Mouse (Mus musculus) forebrain, postnatal 0 days (tissue): ENCODE measurements around the gene Fam181b. TPM values are rescaled to one million over a fixed set of nuclear protein-coding genes. Genes with fewer than 3 reads are reported as not detected.
A peak's percentile ranks its signal among the peaks of the same experiment; 100 is the strongest.

ENCODE experiments used
- ATAC-seq: fragments of 200-750 bp; cut with Nextera tagmentation; 2 replicates; pipeline ENCODE4 v1.8.0; 2017; ENCODE audit warnings: mild to moderate bottlenecking, moderate library complexity
- DNase-seq: peaks from one replicate; pipeline ENCODE4 v3.0.0-alpha.2; 2015
- H3K27ac ChIP-seq: fragments of 300-500 bp; sonication (generic); 2 replicates; pipeline ENCODE4 v1.5.1; 2014; ENCODE audit warnings: low read depth, mild to moderate bottlenecking, antibody characterized with exemption, low read length, moderate library complexity, mixed read lengths
- H3K27me3 ChIP-seq: fragments of 300-500 bp; sonication (generic); 2 replicates; pipeline ENCODE4 v1.6.1; 2014; ENCODE audit warnings: mild to moderate bottlenecking, low read length, mixed read lengths; ENCODE audit not compliant: insufficient read depth
- H3K36me3 ChIP-seq: fragments of 300-500 bp; sonication (generic); 2 replicates; pipeline ENCODE4 v1.6.1; 2014; ENCODE audit warnings: mild to moderate bottlenecking, moderate library complexity; ENCODE audit not compliant: insufficient read depth
- H3K4me1 ChIP-seq: fragments of 300-500 bp; sonication (generic); 2 replicates; pipeline ENCODE4 v1.6.1; 2014; ENCODE audit warnings: antibody characterized with exemption; ENCODE audit not compliant: insufficient read depth
- H3K4me2 ChIP-seq: fragments of 300-500 bp; sonication (generic); 2 replicates; pipeline ENCODE4 v1.6.1; 2014; ENCODE audit warnings: low read depth, mild to moderate bottlenecking, moderate library complexity
- H3K4me3 ChIP-seq: fragments of 300-500 bp; sonication (generic); 2 replicates; pipeline ENCODE4 v1.5.1; 2014; ENCODE audit warnings: low read depth, low read length, mixed read lengths
- H3K9ac ChIP-seq: fragments of 300-500 bp; sonication (generic); 2 replicates; pipeline ENCODE4 v1.6.1; 2014; ENCODE audit warnings: mild to moderate bottlenecking
- H3K9me3 ChIP-seq: fragments of 300-500 bp; sonication (generic); 2 replicates; pipeline ENCODE4 v1.6.1; 2016; ENCODE audit warnings: low read length
- CTCF ChIP-seq: sonication (generic); IDR thresholded peaks from 2 replicates; pipeline ENCODE4 v1.5.1; 2016; ENCODE audit warnings: antibody characterized with exemption, control low read depth, low read depth
- WGBS: fragments of 180-500 bp; shearing (Covaris S2); extraction: QIAGEN DNeasy Blood & Tissue Kit; methylation state at CpG from one replicate; pipeline ENCODE4 v1.1.7; 2014; 5-methylcytosine and 5-hydroxymethylcytosine counted together
- polyA plus RNA-seq: library from polyadenylated mRNA; unstranded; fragments of >200 nt; fragmentation: Nextera tagmentation; extraction: Ambion mirVana; gene quantifications from 2 replicates; pipeline ENCODE4 v1.2.1, GENCODE M21; 2015
- total RNA-seq: library from RNA; depleted of rRNA; stranded (reverse); fragments of >200 nt; gene quantifications from 2 replicates; pipeline ENCODE4 v1.2.3, GENCODE M21; 2014; rRNA removed

Fam181b gene
- total and polyA plus RNA-seq, 2 experiments from 2014 or later = 37.2 to 40.0 TPM

DNA sequence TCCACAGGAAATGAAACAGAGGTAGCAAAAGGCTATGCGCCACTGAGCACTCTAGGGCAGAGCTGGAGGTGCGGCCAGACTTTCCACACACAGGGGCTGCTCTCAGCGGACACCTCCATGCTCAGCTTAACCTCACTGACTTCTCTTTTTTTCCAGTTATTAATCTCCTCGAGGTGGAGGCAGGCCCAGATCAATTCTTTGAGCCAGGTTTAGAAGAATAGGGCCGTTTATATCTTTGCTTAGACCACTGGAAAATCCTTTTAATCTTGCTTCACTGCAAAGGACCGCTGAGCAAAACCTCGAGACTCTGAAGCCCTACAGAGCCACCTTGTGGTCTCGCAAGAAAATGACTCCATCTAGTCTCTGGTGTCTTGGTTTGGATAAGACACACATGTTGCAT is 15.8 kb downstream of the Fam181b start:
- ATAC-seq (peak; percentile 79), DNase-seq (peak; percentile 85)
- H3K4me3 ChIP-seq = peak overlapping the region; percentile 20
- H3K27ac ChIP-seq = no peak overlapping the region
- H3K9ac ChIP-seq = no peak overlapping the region
- TF ChIP-seq CTCF = peak; percentile 81
- no peaks in the 10 kb centered on the region for H3K27me3 ChIP-seq
- H3K9me3 ChIP-seq = no peaks in the 10 kb centered on the region
- 4% methylated on average over 8 of the region's 8 CpGs for WGBS
- H3K4me1 ChIP-seq = peaks cover 13% of the 10 kb centered on the region
- no peaks in the 10 kb centered on the region for H3K36me3 ChIP-seq
- peak overlapping the region; percentile 38 for H3K4me2 ChIP-seq

DNA sequence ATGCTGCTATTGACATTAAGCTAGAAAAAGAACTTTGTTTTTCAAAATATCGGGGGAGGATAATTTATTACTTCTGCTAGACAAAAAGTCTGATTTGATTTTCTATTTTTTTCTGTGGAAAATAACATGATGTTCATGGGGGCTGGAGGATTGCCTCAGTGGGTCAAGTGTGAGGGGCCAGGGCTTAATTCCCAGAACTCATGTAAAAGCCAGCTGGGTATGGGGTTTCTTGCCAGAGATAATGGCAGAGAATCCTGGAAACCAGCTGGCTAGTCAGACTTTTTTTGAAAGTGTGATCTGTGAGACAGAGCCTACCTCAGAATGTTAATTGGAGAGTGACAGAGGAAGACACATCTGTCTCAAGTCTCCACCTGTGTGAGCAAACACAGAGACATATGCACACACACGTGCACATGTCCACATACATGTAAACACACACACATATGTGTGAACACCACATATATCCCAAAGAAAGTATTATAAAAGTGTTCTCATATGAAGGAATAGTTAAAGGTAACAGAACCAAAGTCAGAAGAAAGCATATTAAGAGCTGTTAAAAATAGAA is 25.2 kb downstream of the Fam181b start:
- ATAC-seq (no peak), DNase-seq (peak; percentile 14)
- WGBS = 68% methylated on average over 2 of the region's 2 CpGs

DNA sequence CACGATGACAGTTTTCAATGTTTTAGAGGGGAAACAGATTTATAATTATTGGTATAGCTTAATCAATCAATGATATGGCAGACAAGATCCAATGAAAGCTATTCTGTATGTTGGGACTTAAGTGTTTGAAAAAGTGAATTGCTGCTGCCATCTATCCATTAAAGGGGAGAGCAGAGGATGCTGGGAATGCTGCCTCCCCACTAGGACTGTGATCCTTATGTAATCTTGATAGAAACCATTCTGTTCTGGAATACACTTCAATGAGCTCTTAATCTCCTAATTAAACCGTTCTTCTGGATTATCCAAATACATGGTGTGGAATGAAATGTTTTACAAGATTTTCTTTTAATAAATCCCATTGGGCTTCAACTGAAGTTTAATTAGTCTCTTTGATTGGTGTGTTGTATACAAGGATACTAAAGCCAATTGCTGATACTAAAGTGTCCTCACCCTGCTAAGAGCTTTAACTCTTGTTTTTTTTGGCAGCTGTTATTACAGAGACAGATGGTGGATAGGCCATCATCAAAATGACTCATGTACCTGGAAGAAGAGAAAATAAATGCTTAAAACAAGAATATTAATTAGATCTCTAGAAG is 30.8 kb downstream of the Fam181b start:
- no peaks in the 10 kb centered on the region for H3K27me3 ChIP-seq
- H3K27ac ChIP-seq = no peak overlapping the region
- H3K9ac ChIP-seq = no peak overlapping the region
- no peak for TF ChIP-seq CTCF
- no peaks in the 10 kb centered on the region for H3K36me3 ChIP-seq
- ATAC-seq (no peak), DNase-seq (no peak)
- H3K4me2 ChIP-seq = no peak overlapping the region
- 56% methylated on average over 2 of the region's 2 CpGs for WGBS
- no peaks in the 10 kb centered on the region for H3K9me3 ChIP-seq
- H3K4me3 ChIP-seq = no peak overlapping the region
- H3K4me1 ChIP-seq = no peaks in the 10 kb centered on the region

More for the DNA sequence above, 25.2 kb downstream of the Fam181b start:
- Histone ChIP-seq H3K36me3 (no peaks in the 10 kb centered on the region), H3K9ac (no peak overlapping the region), H3K27me3 (no peaks in the 10 kb centered on the region), H3K4me3 (no peak overlapping the region), H3K4me1 (no peaks in the 10 kb centered on the region), H3K4me2 (no peak overlapping the region), H3K9me3 (no peaks in the 10 kb centered on the region), H3K27ac (no peak overlapping the region)
- TF ChIP-seq CTCF = no peak

DNA sequence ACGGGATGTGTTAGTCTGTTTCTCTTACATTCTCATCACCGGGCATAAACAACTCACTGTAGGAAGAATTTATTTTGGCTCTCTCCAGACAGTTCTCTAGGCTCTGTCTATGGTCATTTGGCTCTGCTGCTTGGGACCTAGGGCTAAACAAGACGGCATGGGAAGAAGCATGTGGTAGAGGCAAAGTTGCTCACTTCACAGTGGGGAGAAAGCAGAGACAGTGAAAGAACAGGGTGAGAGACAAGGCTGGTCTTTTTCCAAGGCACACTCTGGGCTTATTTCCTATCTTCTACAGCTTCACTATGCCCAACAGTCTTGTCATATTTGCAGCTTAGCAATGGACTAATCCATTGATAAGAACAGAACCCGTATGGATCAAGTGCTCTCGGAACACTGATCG is 31.4 kb downstream of the Fam181b start:
- Histone ChIP-seq H3K27ac (no peak overlapping the region), H3K4me3 (no peak overlapping the region), H3K27me3 (no peaks in the 10 kb centered on the region), H3K9ac (no peak overlapping the region), H3K4me2 (no peak overlapping the region), H3K9me3 (no peaks in the 10 kb centered on the region), H3K4me1 (no peaks in the 10 kb centered on the region), H3K36me3 (no peaks in the 10 kb centered on the region)
- 73% methylated on average over 6 of the region's 6 CpGs for WGBS
- ATAC-seq (no peak), DNase-seq (no peak)
- no peak for TF ChIP-seq CTCF

DNA sequence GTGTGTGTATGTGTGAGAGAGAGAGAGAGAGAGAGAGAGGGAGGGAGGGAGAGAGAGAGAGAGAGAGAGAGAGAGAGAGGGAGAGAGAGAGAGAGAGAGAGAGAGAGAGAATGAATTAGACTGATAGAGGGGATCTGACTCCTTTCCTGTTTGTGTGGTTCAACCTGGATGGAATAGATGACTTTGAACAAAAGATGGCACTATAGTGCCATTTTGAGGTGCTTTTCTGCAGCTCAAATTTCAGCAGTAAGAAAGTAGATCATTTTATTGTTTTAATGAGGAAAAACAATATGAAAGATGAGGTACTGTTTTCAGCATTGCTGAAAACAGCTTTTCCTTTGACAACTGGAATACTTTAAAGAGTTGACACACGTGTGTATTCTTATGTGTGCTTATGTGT is 37.9 kb downstream of the Fam181b start:
- H3K27ac ChIP-seq = no peak overlapping the region
- ATAC-seq (peak; percentile 43; the same call in 1 of the 2 replicates), DNase-seq (peak; percentile 41)
- no peak overlapping the region for H3K4me3 ChIP-seq
- 60% methylated on average over 1 of the region's 1 CpGs for WGBS
- no peaks in the 10 kb centered on the region for H3K4me1 ChIP-seq
- H3K27me3 ChIP-seq = no peaks in the 10 kb centered on the region
- H3K9me3 ChIP-seq = no peaks in the 10 kb centered on the region
- no peak overlapping the region for H3K4me2 ChIP-seq
- H3K36me3 ChIP-seq = no peaks in the 10 kb centered on the region
- TF ChIP-seq CTCF = peak; percentile 47
- no peak overlapping the region for H3K9ac ChIP-seq

DNA sequence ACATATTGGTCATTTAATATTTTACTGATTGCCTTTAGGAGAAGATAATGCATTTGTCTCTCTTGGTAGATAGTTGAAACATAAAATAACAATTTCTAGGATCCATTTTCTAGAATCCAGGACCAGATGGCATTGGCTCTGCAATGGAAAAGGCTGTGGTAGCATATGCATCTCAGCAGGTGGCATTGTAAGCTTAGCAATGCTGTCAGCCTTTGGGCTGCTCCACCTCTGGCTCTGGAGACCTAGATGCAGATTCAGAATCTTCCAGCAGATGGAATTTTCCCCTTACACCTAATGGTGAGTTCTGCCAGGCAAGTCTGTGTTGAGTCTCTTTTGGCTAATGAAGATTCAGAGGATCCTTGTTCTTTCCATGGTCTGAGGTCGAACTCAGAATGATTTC is 44.3 kb downstream of the Fam181b start:
- Histone ChIP-seq H3K4me1 (no peaks in the 10 kb centered on the region), H3K9ac (no peak overlapping the region), H3K27ac (no peak overlapping the region), H3K27me3 (no peaks in the 10 kb centered on the region), H3K9me3 (0 out of 2 replicates have a peak, but pooled peaks cover 3% of the 10 kb centered on the region), H3K4me2 (no peak overlapping the region), H3K4me3 (no peak overlapping the region), H3K36me3 (no peaks in the 10 kb centered on the region)
- DNase-seq (peak; percentile 46), ATAC-seq (peak; percentile 43; the same call in 1 of the 2 replicates)
- TF ChIP-seq CTCF = peak; percentile 63
- WGBS = 78% methylated on average over 1 of the region's 1 CpGs

Other genes with a start within 250 kb of the Fam181b start
- 4.2 and 5.1 TPM in 2 replicates for gene Ddias, start 205.6 kb upstream of the Fam181b start, total RNA-seq
- gene Ddias, start 205.6 kb upstream of the Fam181b start, polyA plus RNA-seq = 3.2 and 3.3 TPM in 2 replicates
- 15.7 and 20.8 TPM in 2 replicates for gene Prcp, start 205.4 kb upstream of the Fam181b start, total RNA-seq
- gene Prcp, start 205.4 kb upstream of the Fam181b start, polyA plus RNA-seq = 11.6 and 12.5 TPM in 2 replicates